Mouse (Mus musculus): ENCODE measurements around the gene Shisa7.
A peak's percentile ranks its signal among the peaks of the same experiment; 100 is the strongest.
"Not testable (repeated sequence)": the region's sequence is repeated elsewhere in the genome, so short reads cannot be mapped to it uniquely, and the experiment has no call there.

Shisa7 gene

DNA sequence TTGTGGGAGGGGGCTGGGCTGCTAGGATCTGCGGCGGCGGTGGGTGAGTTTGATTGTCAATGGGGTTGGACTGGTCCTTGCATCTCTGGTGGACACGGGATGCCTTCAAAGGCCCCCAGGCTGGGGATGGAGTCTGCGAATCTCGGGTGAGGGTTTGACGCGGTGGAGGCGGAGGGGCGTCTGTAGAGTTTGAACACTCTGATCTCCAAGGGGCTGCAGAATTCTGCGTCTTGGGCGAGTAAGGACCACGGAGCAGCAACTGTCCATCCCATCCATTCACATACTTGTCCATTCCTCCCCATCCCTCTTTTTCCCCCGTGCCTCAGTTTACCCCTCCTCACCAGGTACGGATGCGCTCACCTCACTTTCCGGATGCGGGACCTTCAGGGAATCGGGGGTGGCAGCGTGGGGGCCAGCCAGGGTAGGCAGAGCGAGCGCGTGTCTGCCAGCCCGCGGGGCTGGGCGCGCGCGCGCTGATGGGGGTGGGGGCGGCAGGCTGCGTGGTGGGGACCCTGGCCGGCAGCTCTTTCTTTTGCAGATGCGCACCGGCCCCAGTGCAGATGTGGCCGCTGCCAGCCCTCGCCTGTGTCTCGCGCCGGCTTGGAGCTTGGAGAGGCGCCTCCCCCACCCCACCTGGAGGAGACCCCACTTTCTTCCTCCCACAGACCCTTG, at the start of gene Shisa7:
Gene Shisa7 (minus strand): TSS at position 452 of the 672 bp plus-strand sequence.
- DNase-seq (ENCODE audit: low spot score in 2 of 2): no peak

DNA sequence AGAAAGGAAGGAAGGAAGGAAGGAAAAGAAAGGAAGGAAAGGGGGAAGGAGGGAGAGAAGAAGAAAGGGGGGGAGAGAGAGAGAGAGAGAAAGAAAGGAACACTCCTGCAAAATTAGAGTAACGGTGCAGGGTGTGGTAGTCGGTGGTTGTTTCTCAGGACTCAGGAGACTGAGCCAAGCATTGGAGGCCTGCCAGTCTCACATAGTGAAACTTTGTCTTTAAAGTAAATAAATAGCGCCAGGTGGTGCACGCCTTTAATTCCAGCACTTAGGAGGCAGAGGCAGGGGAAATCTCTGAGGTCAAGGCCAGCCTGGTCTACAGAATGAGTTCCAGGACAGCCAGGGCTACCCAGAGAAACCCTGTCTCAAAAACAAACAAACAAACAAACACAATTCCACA, 42.2 kb upstream of the Shisa7 start:
- DNase-seq (ENCODE audit: low spot score in 2 of 2): no peak

DNA sequence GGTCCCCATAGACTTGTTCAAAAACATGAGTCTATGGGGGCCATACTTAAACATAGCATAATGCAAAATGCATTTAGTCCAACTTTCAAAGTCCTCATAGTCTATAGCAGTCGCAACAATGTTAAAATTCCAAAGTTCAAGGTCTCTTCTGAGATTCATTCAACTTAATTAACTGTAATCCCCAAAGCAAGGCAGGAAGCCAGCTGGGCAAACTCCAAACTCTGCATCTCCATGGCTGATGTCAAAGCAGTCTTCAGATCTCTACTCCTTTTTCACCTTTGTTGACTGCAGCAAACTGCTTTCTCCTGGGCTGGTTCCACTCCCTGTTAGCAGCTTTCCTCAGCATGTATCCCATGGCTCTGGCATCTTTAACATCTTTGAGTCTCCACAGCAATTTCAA, 34.5 kb upstream of the Shisa7 start:
- DNase-seq (ENCODE audit: low spot score in 2 of 2): not testable (repeated sequence)

DNA sequence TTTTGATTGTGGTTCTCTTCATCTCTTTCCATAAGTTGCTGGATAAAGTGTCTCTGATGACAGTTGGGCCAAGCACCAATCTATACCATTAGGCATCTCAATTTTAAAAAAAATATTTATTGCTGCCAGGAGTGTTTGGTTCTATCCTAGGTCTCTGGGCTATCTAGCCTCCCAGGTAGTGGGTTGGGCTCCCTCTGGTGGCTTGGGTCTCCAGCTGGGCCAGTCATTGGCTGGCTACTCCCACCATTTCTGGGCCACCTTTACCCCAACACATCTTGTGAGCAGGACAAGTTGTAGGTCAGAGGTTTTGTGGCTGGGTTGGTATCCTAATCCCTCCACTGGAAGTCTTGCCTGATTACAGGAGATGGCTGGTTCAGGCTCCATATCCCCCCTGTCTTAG, 33.7 kb upstream of the Shisa7 start:
- DNase-seq (ENCODE audit: low spot score in 2 of 2): no peak

DNA sequence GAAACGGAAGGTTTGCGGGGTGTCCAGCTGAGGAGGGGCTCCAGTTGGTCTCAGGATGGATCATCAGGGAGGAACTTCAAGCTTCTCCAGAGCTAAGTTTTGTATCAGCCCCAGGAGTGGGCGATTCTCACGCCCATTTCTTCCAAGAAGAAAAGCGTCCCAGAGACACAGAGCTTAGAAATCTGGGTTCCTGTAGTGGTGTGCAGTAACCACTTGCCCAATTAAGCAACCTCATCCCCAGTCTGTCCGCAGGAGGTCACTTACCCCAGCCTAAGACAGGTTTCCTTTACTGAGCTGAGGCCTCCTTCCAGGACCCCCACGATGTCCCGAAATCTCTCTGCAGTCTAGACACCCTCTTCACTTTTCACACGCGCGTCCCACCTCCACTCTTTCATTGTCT, 32.7 kb upstream of the Shisa7 start:
- DNase-seq (ENCODE audit: low spot score in 2 of 2): no peak

DNA sequence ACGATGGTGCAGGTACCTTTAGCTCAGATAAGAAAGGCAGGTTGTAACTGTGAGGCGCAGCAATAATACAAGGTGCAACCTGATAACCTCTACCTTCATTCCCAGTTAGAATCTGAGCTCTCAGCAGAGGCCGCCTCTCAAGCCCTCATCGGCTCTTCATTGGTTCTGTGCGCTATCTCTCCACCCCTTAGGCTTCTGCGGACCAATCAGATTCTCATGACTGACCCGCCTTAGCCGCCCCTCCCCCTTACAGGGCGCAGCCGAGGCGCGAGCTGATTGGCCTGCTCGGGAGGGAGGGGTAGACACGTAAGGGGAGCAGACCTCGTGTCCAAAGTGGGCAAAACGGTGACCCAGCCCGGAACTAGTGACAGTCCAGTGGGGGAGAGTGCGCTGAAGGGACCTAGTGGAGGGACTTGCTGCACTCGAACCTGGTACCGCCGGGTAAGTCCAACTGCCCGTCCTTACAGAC, 32.3 kb upstream of the Shisa7 start, which contains the start of gene Isoc2a:
Gene Isoc2a (plus strand): TSS at position 401 of the 469 bp plus-strand sequence.
- DNase-seq (ENCODE audit: low spot score in 2 of 2): peak; percentile 82 to 91

DNA sequence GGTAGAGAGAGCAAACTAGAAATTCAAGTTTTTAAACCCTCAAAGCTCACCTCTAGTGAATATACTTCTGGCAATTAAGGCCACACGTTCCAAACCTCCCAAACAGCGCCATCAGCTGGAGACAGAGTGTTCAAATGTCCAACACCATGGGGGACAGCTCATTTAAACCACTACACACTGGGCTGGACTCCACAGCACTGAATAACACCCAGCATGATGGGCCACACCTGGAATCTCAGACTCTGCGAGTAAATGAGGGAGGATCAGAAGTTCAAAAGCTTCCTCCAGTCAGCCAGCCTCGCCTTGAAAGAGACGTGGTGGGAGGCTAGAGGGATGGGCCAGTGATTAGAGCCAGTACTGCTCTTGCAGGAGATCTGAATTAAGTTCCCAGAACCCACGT, 25.6 kb upstream of the Shisa7 start, which contains the start of gene Isoc2b:
Gene Isoc2b (minus strand): TSS at position 126 of the 400 bp plus-strand sequence.
- no peak for DNase-seq (ENCODE audit: low spot score in 2 of 2)

DNA sequence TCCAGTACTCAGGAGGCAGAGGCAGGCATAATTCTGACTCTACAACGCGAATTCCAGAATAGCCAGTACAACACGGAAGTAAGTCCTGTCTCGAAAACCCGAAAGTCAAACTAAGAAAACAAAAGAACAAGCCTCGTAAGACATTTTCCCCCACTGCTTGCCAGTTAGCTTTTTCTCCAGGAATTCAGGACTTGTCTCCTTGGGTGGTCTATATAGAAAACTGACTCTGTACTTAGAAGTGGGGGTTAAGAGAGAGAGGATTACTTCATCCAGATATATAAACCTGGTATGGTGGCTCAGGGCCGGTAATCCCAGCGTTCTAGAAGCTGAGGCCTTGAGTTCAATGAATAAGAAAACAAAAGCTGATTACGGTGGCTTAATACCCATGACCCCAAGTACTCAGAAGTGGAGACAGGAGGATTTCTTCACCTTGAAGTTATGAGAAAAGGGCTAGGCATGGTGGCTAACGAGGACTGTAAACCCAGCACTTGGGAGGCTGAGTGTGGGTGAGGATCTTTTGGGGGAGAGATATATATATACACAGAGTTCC, 22.2 kb upstream of the Shisa7 start:
- DNase-seq (ENCODE audit: low spot score in 2 of 2): no peak

DNA sequence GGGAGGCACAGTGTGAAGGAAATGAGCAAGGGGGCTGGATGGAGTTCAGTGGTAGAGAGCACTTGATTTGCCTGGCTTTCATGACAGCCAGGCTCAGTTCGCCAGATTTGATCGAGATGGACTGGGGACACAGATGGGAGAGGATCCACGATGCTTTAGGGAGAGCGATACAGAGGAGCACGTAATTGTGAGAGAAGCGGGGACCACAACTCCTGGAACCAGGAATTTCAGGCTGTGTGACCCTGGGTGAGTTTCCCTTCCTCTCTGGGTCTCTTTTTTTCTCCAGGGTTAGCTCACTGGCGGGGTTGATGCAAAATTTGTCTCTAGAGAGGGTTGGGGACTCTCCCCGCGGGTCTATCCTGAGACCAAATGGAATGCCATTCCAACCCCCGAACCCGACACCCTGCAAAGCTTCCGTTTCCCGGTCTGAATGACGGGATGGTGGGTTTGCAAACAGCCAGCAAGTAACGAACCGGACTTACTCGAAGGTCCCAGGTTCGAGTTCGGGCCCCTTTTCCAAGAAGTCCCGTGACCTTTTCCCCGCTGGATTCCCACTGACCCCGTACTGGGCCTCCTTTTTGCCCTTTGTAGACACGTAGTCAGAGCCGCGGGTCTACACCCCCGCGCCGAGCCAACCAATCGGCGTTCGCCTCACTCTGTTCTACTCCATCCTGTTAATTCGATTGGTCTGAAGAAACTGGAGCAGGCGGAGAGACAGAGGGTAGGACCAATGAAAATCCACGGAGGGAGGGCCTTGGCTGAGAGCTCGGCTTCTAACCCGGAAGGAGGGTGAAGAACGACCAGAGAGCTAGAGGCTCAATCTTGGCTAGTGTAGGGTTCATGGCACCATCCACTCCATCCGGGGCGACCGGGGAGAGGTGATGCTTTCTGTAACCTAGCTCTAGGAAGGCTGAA, 21.3 kb upstream of the Shisa7 start:
- peak; percentile 96 to 97 for DNase-seq (ENCODE audit: low spot score in 2 of 2)

DNA sequence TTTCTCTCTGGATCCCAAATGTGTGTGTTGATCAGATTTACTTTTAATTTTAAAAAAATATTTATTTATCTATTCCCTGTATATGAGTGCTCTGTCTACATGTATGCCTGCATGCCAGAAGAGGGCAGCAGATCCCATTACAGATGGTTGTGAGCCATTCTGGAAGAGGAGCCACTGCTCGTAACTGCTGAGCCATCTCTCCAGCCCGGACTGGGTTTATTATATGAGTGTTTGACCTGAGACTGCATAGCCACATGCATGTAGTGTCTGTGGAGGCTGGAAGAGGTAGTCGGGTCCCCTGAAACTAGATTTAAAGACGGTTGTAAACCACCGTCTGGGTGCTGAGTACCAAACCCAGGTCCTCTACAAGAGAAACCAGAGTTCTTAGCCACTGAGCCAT, 20.6 kb upstream of the Shisa7 start:
- no peak for DNase-seq (ENCODE audit: low spot score in 2 of 2)

DNA sequence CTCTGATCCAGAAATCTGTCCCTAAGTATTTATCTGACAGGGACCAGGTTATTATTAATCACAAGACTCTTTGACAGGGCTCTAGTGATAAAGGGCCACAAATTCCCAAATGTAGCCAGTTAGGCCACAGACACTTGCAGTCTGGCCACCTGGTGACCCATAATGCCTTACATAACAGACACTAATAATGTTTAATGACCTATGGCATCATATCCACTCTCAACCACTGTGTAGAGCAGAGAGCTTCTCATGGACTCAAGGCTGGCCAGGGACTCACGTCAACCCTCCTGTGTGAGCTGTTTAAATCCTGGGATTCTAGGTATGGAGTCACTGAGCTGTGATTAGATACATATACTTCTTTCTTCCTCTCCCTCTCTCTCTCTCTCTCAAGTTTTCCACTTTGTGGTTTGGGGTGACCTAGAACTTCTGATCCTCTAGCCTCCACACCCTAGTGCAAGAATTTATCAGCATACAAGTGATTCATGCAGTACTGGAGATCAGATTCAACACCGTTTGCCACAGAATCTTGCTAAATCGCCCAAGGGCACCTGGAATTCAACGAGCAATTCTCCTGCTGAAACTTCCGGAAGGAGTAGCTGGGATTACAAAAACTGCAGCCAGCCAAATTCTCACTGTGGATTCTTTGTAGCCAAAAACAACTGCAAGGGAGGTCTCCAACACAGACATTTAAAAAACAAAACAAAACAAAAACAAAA, 19.8 kb upstream of the Shisa7 start:
- DNase-seq (ENCODE audit: low spot score in 2 of 2): no peak

DNA sequence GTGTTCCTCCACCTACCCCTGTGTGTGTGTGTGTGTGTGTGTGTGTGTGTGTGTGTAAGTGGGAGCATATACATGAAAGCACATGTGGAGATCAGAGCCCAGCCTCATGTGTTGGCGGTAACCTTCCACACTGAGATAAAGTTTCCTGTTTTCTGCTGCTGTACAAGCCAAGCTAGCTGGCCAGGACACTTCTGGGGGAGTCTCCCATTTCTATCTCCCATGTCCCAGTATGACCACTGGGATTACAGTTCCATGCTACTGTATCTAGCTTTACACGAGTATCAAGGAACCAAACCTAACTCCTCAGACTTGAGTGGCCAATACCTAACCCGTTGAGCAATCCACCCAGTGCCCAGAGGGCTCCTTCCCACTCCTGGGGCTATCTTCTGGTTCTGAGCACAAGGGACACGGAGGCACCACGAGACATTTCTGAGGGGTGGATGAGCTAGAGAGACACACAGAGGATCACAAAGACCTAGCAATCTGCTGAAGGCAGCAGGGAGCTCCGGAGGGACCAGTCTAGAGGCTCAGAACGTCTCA, 19.1 kb upstream of the Shisa7 start:
- no peak for DNase-seq (ENCODE audit: low spot score in 2 of 2)

DNA sequence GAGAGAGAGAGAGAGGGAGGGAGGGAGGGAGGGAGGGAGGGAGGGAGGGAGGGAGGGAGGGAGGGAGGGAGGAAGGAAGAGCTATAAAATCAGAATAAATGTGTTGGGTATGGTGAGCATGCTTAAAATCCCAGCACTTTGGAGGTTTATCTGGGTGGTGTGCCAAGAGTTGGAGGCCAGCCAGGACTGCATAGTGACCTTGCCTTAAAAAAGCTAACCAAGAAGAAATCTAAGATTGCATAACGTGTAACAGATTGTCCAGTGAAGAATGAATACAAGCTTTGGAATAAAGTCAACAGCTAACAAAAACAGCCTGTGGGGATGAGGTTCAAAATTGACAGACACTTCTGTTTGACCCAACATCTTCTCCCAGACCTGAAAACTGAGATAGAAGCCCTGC, 18.5 kb upstream of the Shisa7 start:
- DNase-seq (ENCODE audit: low spot score in 2 of 2): peak in 1 of 2 experiments; percentile 81

DNA sequence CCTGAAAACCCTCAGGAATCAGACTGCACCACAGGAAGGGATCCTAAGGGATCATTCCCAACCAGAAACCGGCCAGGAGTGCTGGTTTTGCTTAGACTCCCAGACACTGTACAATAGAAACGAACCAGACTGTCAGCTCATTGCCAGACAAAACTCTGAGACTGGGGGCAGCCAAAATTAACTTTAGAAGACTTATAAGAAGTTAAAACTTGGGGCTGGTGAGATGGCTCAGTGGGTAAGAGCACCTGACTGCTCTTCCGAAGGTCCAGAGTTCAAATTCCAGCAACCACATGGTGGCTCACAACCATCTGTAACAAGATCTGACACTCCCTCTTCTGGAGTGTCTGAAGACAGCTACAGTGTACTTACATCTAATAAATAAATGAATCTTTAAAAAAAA, 16.4 kb upstream of the Shisa7 start:
- not testable (repeated sequence) for DNase-seq (ENCODE audit: low spot score in 2 of 2)

DNA sequence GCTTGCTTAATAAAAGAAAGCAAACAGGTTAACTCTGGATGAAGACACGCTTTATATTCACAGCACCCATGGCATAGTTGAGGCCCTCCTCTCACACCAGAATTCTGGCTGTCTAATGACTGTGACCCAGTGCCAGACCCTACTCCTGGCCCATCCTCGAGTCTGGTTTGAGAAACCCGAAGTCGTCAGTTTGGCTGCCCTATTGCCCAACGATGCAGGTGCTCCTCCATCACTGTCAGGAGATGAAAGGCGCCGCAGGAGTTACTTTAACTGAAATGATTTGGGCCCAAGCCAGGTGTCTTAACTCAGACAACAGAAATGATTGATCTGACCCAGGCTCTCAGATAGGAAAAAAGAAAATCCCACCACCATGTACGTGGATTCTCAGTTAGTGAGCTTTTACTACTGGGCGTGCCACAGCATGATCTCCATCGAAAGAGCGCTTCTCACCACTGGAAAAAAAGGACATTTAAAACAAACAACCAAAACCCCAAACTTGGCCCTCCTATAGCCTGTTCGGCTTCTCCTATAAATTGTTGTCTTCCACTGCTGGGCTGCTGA, 15.0 kb upstream of the Shisa7 start:
- DNase-seq (ENCODE audit: low spot score in 2 of 2): no peak

DNA sequence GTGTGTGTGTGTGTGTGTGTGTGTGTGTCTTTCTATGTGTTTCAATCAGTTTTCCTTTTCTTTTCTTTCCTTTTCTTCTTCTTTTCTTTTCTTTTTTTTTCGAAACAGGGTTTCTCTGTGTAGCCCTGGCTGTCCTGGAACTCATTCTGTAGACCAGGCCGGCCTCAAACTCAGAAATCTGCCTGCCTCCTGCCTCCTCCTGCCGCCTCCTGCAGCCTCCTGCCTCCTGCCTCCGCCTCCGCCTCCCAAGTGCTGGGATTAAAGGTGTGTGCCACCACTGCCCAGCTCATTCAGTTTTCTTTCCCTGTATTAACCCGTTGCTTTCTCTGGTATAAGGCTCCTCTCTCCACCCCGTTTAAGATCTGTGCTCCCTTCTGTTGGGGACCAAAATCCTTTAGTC, 12.8 kb upstream of the Shisa7 start:
- no peak for DNase-seq (ENCODE audit: low spot score in 2 of 2)

DNA sequence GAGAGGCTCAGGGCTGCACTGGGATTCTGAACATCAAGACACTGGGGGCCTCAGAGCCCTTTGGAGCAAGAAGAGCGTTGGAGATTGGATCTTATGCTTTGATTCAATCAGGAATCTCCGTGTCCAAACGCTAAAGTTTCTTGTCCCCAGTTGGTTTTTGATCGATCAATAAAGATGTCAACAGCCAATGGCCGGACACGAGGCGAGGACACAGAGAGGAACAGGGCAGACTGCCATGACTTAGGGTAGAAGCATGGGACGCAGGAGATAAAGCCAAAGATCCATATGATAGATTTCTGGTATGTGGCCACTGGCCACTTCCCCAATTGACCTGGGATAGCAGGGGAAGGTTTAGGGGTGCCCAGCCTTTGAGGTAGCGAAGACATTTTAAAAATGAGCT, 12.0 kb upstream of the Shisa7 start:
- no peak for DNase-seq (ENCODE audit: low spot score in 2 of 2)

DNA sequence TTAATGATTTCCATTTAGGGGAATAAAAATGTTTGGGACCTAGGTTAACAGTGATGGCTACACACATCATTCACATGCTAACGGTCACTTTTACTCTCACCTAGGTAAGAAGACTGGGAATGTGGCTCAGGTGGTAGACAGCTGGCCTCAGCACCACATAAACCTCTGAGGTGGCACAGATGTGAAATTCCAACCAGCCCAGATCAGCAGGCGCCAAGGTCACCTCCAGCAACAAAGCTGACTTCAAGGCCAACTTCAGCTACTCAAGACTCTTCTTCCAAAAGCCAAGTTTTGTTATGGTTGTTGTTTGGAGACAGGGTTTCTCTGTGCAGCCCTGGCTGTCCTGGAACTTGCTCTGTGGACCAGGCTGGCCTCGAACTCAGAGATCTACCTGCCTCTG, 9.1 kb upstream of the Shisa7 start:
- DNase-seq (ENCODE audit: low spot score in 2 of 2): no peak

DNA sequence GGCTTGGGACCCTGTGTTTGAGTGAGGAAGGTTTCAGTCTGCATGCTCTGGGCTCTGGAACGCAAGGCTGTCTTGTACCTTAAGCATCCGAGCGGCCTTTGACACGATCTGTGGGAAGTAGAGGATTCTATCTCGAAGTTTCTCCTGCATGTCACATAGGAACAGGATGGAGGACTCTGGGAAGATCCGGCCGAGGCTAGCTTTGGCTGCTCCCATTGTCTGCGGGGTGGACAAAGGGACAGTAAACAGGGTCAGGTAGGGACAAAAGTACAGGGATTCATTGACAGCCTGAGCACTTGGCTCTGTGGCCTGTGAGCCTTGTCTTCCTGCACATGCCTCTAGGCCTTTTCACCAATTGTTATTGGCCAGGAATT, 6.8 kb upstream of the Shisa7 start:
- no peak for DNase-seq (ENCODE audit: low spot score in 2 of 2)

DNA sequence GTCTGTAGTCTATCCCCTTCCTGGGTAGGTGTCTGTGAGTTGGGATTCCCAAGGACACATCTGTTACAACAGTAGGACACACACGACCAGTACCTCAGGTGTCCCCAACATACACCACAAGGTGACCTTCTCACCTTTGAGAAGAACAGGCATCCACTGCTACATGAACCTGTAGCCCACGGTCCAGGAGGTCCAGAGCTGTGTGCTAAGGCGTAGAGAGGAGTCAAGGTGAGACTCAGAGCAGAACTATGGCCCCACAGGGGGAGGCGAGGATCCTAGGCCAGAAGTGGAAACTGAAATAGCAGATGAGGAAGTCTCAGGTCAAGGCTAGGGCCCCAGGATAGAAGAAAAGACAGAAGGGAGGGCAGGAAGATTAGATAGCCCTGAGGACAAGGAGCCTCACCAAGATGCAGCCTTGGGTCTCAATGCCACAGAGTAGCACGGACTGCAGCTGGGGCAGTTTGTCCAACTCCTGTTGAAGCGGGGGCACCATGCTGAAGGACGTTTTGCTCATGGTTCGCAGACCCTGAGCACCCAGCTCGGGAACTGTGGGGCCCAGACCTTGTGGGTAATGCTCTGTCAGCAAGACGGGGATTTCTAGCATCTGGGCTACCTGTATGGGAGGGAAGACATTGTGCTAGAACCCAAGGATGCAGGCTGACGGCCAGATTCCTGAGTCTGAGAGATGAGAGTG, 6.3 kb upstream of the Shisa7 start:
- DNase-seq (ENCODE audit: low spot score in 2 of 2): no peak

DNA sequence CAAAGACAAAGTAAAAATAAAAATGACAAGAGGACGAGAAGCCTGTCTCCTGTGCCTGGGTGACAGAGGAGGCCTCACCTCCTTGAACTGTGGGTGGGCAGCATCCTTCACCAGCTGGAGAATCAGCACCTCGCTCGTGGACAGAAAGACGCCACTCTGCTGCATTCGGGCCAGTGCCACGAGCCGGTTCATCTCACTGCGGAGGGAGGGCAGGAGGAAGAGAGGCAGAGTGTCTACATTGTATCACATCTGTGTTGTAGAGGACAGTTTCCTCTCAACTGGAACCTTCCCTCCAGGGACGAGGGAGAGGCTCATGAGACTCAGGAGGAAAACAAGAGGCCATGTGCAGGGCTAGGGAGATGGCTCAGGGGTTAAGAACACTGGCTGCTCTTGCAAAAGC, 4.9 kb upstream of the Shisa7 start:
- DNase-seq (ENCODE audit: low spot score in 2 of 2): no peak

All from urinary bladder, postnatal 36 days (tissue).